Mouse (Mus musculus) megakaryocyte, adult 5-6 weeks (primary cell): ENCODE data around the gene Pld5. TPM values are rescaled to one million over a fixed set of nuclear protein-coding genes. Genes with fewer than 3 reads are reported as not detected.

ENCODE experiments used
- ATAC-seq: 2 replicates; pipeline ENCODE4 v1.8.0; 2016; ENCODE audit warnings: mild to moderate bottlenecking, inconsistent platforms; ENCODE audit not compliant: poor library complexity, severe bottlenecking
- total RNA-seq, 2 experiments: library from RNA; stranded (forward) in 1 of 2; stranded (reverse) in 1 of 2; fragments of 153-499, 151-499 nt in 1 of 2; fragments of 221-1000, 200-1000 nt in 1 of 2; gene quantifications; 2 replicates each; pipeline versions ENCODE4 v1.2.3 to v1.2.4; 2015 to 2017

Gene Pld5
- total RNA-seq (2015), result not detected in 2 replicates
- total RNA-seq (2017), result not detected in 2 replicates

- 0 out of 2 replicates have a peak, but pooled peaks have one; percentile 15 for ATAC-seq
Observed at GRCm38 (mm10) chr1:176274667-176275610, at the start of gene Pld5. Pld5 (minus strand) TSS chr1:176275312.

- ATAC-seq, result no peak
Observed at GRCm38 (mm10) chr1:176315063-176315462, 40.0 kb upstream of the Pld5 start.

- ATAC-seq, result no peak
Observed at GRCm38 (mm10) chr1:176310174-176310573, 35.1 kb upstream of the Pld5 start.

GRCm38 (mm10) chr1:176289396-176289795 is 14.3 kb upstream of the Pld5 start:
- ATAC-seq, result no peak

- ATAC-seq, result no peak
Observed at GRCm38 (mm10) chr1:176275611-176275980, 484 bp upstream of the Pld5 start.

GRCm38 (mm10) chr1:176248717-176249030 is 26.4 kb downstream of the Pld5 start:
- no peak for ATAC-seq

GRCm38 (mm10) chr1:176247885-176248716 is 27.0 kb downstream of the Pld5 start:
- no peak for ATAC-seq

- no peak for ATAC-seq
Observed at GRCm38 (mm10) chr1:176239199-176239598, 35.9 kb downstream of the Pld5 start.

- no peak for ATAC-seq
Observed at GRCm38 (mm10) chr1:176223794-176224193, 51.3 kb downstream of the Pld5 start.

GRCm38 (mm10) chr1:176223196-176223595 is 51.9 kb downstream of the Pld5 start:
- no peak for ATAC-seq

GRCm38 (mm10) chr1:176218217-176218616 is 56.9 kb downstream of the Pld5 start:
- ATAC-seq, result no peak

- ATAC-seq, result no peak
Observed at GRCm38 (mm10) chr1:176213645-176214221, 61.4 kb downstream of the Pld5 start.

GRCm38 (mm10) chr1:176212922-176213644 is 62.0 kb downstream of the Pld5 start:
- 0 out of 2 replicates have a peak, but pooled peaks have one; percentile 5 for ATAC-seq

GRCm38 (mm10) chr1:176210803-176211202 is 64.3 kb downstream of the Pld5 start:
- no peak for ATAC-seq

GRCm38 (mm10) chr1:176208014-176208413 is 67.1 kb downstream of the Pld5 start:
- ATAC-seq, result no peak

- no peak for ATAC-seq
Observed at GRCm38 (mm10) chr1:176202360-176202759, 72.8 kb downstream of the Pld5 start.

- ATAC-seq, result no peak
Observed at GRCm38 (mm10) chr1:176197036-176197766, 77.9 kb downstream of the Pld5 start.

GRCm38 (mm10) chr1:176196341-176196740 is 78.8 kb downstream of the Pld5 start:
- ATAC-seq, result no peak

GRCm38 (mm10) chr1:176194727-176195126 is 80.4 kb downstream of the Pld5 start:
- ATAC-seq, result no peak

GRCm38 (mm10) chr1:176183991-176184390 is 91.1 kb downstream of the Pld5 start:
- ATAC-seq, result no peak
